Mouse (Mus musculus) neural tube, embryonic 14.5 days (tissue): ENCODE measurements around the gene Ipmk. TPM values are rescaled to one million over a fixed set of nuclear protein-coding genes. Genes with fewer than 3 reads are reported as not detected.

Experiments used
- ATAC-seq: fragments of 200-750 bp; cut with Nextera tagmentation; 2 replicates; pipeline ENCODE4 v1.8.0; 2017; ENCODE audit warnings: low read depth, mild to moderate bottlenecking, moderate TSS enrichment, moderate library complexity
- H3K27ac ChIP-seq: fragments of 300-500 bp; sonication (generic); 2 replicates; pipeline ENCODE4 v1.5.1; 2014; ENCODE audit warnings: low read depth, mild to moderate bottlenecking, control low read depth, low read length, moderate library complexity, mixed read lengths
- H3K27me3 ChIP-seq: fragments of 300-500 bp; sonication (generic); 2 replicates; pipeline ENCODE4 v1.6.1; 2014; ENCODE audit warnings: low read length; ENCODE audit not compliant: control insufficient read depth, insufficient read depth
- H3K36me3 ChIP-seq: fragments of 300-500 bp; sonication (generic); 2 replicates; pipeline ENCODE4 v1.6.1; 2014; ENCODE audit warnings: low read length, mixed read lengths; ENCODE audit not compliant: control insufficient read depth, insufficient read depth
- H3K4me1 ChIP-seq: fragments of 300-500 bp; sonication (generic); 2 replicates; pipeline ENCODE4 v1.6.1; 2014; ENCODE audit warnings: low read length; ENCODE audit not compliant: control insufficient read depth, insufficient read depth
- H3K4me2 ChIP-seq: fragments of 300-500 bp; sonication (generic); 2 replicates; pipeline ENCODE4 v1.6.1; 2014; ENCODE audit warnings: mild to moderate bottlenecking, low read depth, low read length, control low read depth
- H3K4me3 ChIP-seq: fragments of 300-500 bp; sonication (generic); 2 replicates; pipeline ENCODE4 v1.5.1; 2014; ENCODE audit warnings: low read depth, low read length, control low read depth, mixed read lengths
- H3K9ac ChIP-seq: fragments of 300-500 bp; sonication (generic); replicated peaks from 2 replicates; pipeline ENCODE4 v1.6.1; 2014; ENCODE audit warnings: low read depth, mild to moderate bottlenecking, control low read depth, low read length, mixed read lengths
- H3K9me3 ChIP-seq: fragments of 300-500 bp; sonication (generic); 2 replicates; pipeline ENCODE4 v1.6.1; 2016; ENCODE audit warnings: low read length; ENCODE audit not compliant: control insufficient read depth
- WGBS: fragments of 180-500 bp; shearing (Covaris S2); extraction: QIAGEN DNeasy Blood & Tissue Kit; methylation state at CpG from one replicate; pipeline ENCODE4 v1.1.7; 2014; 5-methylcytosine and 5-hydroxymethylcytosine counted together
- polyA plus RNA-seq: library from polyadenylated mRNA; unstranded; fragments of >200 nt; fragmentation: Nextera tagmentation; extraction: Ambion mirVana; gene quantifications from 2 replicates; pipeline ENCODE4 v1.2.1, GENCODE M21; 2014

Gene Ipmk
- polyA plus RNA-seq, 1 experiment from 2014 or later: 24.3 TPM

- WGBS: 89% methylated on average over 7 of the region's 7 CpGs
These were observed 3.7 kb downstream of the Ipmk start for GRCm38 (mm10) chr10:71351301-71351700.

GRCm38 (mm10) chr10:71353850-71354249 lies 6.3 kb downstream of the Ipmk start:
- Histone ChIP-seq H3K9ac (no peak overlapping the region), H3K4me1 (peaks cover 5% of the 10 kb centered on the region; the same call in 1 of the 2 replicates), H3K4me3 (no peak overlapping the region), H3K27ac (no peak overlapping the region), H3K9me3 (no peaks in the 10 kb centered on the region), H3K27me3 (no peaks in the 10 kb centered on the region), H3K4me2 (no peak overlapping the region), H3K36me3 (no peaks in the 10 kb centered on the region)
- ATAC-seq: no peak
- WGBS: 77% methylated on average over 9 of the region's 9 CpGs

More at GRCm38 (mm10) chr10:71351301-71351700, 3.7 kb downstream of the Ipmk start:
- Histone ChIP-seq H3K4me3 (no peak overlapping the region), H3K9ac (no peak overlapping the region), H3K4me1 (peaks cover 12% of the 10 kb centered on the region), H3K4me2 (no peak overlapping the region), H3K27ac (no peak overlapping the region), H3K27me3 (no peaks in the 10 kb centered on the region), H3K36me3 (no peaks in the 10 kb centered on the region), H3K9me3 (no peaks in the 10 kb centered on the region)
- ATAC-seq: no peak

- no peak for ATAC-seq
- H3K36me3 ChIP-seq: no peaks in the 10 kb centered on the region
These were observed 7.4 kb downstream of the Ipmk start for GRCm38 (mm10) chr10:71354947-71355346.

GRCm38 (mm10) chr10:71361044-71361443 lies 13.5 kb downstream of the Ipmk start:
- Histone ChIP-seq H3K36me3 (no peaks in the 10 kb centered on the region), H3K9me3 (no peaks in the 10 kb centered on the region), H3K4me3 (no peak overlapping the region), H3K9ac (no peak overlapping the region), H3K4me2 (no peak overlapping the region), H3K27me3 (no peaks in the 10 kb centered on the region), H3K27ac (no peak overlapping the region), H3K4me1 (no peaks in the 10 kb centered on the region)
- 79% methylated on average over 7 of the region's 7 CpGs for WGBS
- no peak for ATAC-seq

More at GRCm38 (mm10) chr10:71354947-71355346, 7.4 kb downstream of the Ipmk start:
- H3K4me3 ChIP-seq: no peak overlapping the region
- no peak overlapping the region for H3K4me2 ChIP-seq
- H3K27me3 ChIP-seq: no peaks in the 10 kb centered on the region
- no peak overlapping the region for H3K27ac ChIP-seq
- H3K9me3 ChIP-seq: no peaks in the 10 kb centered on the region
- H3K4me1 ChIP-seq: no peaks in the 10 kb centered on the region
- H3K9ac ChIP-seq: no peak overlapping the region
- 86% methylated on average over 12 of the region's 12 CpGs for WGBS

GRCm38 (mm10) chr10:71361836-71362562 lies 14.4 kb downstream of the Ipmk start:
- no peak overlapping the region for H3K9ac ChIP-seq
- no peak overlapping the region for H3K4me3 ChIP-seq
- no peaks in the 10 kb centered on the region for H3K36me3 ChIP-seq
- WGBS: 24% methylated on average over 18 of the region's 18 CpGs
- H3K27ac ChIP-seq: no peak overlapping the region
- H3K27me3 ChIP-seq: no peaks in the 10 kb centered on the region
- H3K4me1 ChIP-seq: no peaks in the 10 kb centered on the region
- H3K9me3 ChIP-seq: no peaks in the 10 kb centered on the region
- H3K4me2 ChIP-seq: peak overlapping the region; percentile 23; the same call in 1 of the 2 replicates
- ATAC-seq: peak; percentile 44; the same call in 1 of the 2 replicates

- no peak overlapping the region for H3K27ac ChIP-seq
- no peak overlapping the region for H3K4me3 ChIP-seq
- 84% methylated on average over 8 of the region's 8 CpGs for WGBS
- H3K9ac ChIP-seq: no peak overlapping the region
- no peak for ATAC-seq
- H3K9me3 ChIP-seq: no peaks in the 10 kb centered on the region
- no peaks in the 10 kb centered on the region for H3K36me3 ChIP-seq
- no peak overlapping the region for H3K4me2 ChIP-seq
- H3K27me3 ChIP-seq: no peaks in the 10 kb centered on the region
- no peaks in the 10 kb centered on the region for H3K4me1 ChIP-seq
These were observed 15.9 kb downstream of the Ipmk start for GRCm38 (mm10) chr10:71363440-71363839.

GRCm38 (mm10) chr10:71363858-71364257 lies 16.3 kb downstream of the Ipmk start:
- Histone ChIP-seq H3K4me2 (no peak overlapping the region), H3K27me3 (no peaks in the 10 kb centered on the region), H3K9me3 (no peaks in the 10 kb centered on the region), H3K9ac (no peak overlapping the region), H3K27ac (no peak overlapping the region), H3K36me3 (no peaks in the 10 kb centered on the region), H3K4me3 (no peak overlapping the region), H3K4me1 (no peaks in the 10 kb centered on the region)
- no peak for ATAC-seq
- 92% methylated on average over 10 of the region's 10 CpGs for WGBS

GRCm38 (mm10) chr10:71368128-71368940 lies 20.8 kb downstream of the Ipmk start:
- Histone ChIP-seq H3K4me1 (no peaks in the 10 kb centered on the region), H3K27me3 (no peaks in the 10 kb centered on the region), H3K9me3 (no peaks in the 10 kb centered on the region), H3K4me2 (no peak overlapping the region), H3K9ac (no peak overlapping the region), H3K36me3 (no peaks in the 10 kb centered on the region), H3K27ac (no peak overlapping the region), H3K4me3 (no peak overlapping the region)
- no peak for ATAC-seq
- WGBS: 90% methylated on average over 16 of the region's 16 CpGs

GRCm38 (mm10) chr10:71369466-71369865 lies 21.9 kb downstream of the Ipmk start:
- no peak for ATAC-seq
- no peak overlapping the region for H3K4me2 ChIP-seq
- H3K9ac ChIP-seq: no peak overlapping the region
- WGBS: 84% methylated on average over 3 of the region's 3 CpGs
- H3K27me3 ChIP-seq: no peaks in the 10 kb centered on the region
- H3K9me3 ChIP-seq: no peaks in the 10 kb centered on the region
- no peak overlapping the region for H3K27ac ChIP-seq
- H3K4me1 ChIP-seq: no peaks in the 10 kb centered on the region
- H3K36me3 ChIP-seq: no peaks in the 10 kb centered on the region
- H3K4me3 ChIP-seq: no peak overlapping the region
